Mouse (Mus musculus) liver, postnatal 0 days (tissue): ENCODE data around the gene Timmdc1.

Experiments used
- CTCF ChIP-seq: sonication (generic); IDR thresholded peaks from 2 replicates; pipeline ENCODE4 v1.5.1; 2016; ENCODE audit warnings: antibody characterized with exemption, low read depth
- EP300 ChIP-seq: IDR thresholded peaks from 2 replicates; pipeline ENCODE4 v1.6.1; 2016; ENCODE audit warnings: antibody characterized with exemption, low read depth, mild to moderate bottlenecking

DNA sequence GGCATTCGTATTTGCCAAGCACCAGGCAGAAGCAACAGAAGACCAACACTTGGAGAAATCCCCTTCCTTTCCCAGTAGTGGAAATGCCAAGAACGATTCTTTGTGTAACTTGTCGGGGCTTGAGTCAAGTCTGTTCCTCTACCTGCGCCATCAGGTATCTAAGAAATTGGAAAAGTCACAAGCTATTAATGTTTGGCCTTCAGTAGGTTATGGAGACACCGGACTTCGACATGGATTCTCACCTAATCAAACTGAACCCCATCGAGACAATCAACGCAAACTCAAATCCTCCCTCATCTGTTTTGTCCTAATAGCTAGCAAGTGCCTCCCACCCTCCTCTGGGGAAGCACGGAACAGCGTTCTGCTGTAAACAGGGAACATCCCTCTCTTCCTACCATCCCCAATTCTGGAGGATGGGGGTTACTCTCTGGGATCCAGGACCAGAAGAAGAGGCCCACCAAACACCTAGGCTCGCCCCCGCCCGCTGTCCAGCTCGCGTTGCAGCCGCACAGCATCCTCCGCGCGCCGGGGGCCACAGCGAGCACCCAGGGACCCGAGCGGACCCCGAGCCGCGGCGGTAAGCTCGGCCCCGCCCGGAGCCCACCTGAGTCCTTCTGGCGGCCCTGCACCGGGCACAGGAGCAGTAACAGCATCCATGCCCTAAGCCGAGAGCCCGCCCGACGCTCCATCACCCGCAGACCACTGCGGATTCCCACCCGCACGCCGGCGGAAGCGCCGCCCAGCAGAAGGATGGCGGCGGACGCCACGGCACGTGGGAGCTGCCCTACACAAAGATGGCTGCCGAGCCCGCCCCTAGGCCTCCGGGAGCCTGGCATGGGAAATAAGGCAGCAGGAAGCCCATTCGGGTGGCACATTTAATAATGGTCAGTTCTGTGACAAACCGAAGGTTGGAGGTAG, 27.3 kb upstream of the Timmdc1 start, which contains the start of gene Poglut1:
- TF ChIP-seq EP300 (no peak), CTCF (no peak)
